10 mouse cellular contexts compared by ENCODE assay signal in the genomic region with DNA sequence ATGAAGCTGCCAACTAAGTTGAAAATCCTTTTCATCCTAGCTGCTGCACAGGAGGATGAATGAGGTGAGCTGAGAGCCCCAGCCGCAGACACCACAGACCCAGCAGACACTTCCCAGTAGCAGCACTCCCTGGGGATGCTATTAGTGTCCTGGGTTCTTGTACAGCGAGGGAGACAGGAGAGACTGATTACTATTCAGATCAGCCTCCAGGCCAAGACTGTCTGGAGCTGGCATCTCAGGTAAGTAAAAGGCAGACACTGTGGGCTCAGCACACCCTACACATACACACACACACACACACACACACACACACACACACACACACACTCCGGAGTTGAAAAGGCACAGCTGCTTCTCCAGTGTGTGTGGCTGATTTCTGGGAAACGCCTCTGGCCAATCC.
A peak's percentile ranks its signal among the peaks of the same experiment; 100 is the strongest.
DNase-seq lines count a peak whose midpoint lies in the region; ATAC-seq and TF ChIP-seq lines count a peak whose summit lies in the region.
"Had no signal": no experiment of that assay in that cellular context is flagged by ENCODE, and none has a peak within 500 bp of the region (broad histone marks: within the 10 kb centered on the region; RNA-seq: fewer than 3 reads in every experiment).

No protein-coding gene starts in this region.

- DNase-seq in kidney, postnatal 25 days = no peak
- peak; percentile 70 for DNase-seq in brain, embryonic 14.5 days (ENCODE audit: low read depth)
- no peak for DNase-seq in embryonic facial prominence, embryonic 10.5 days (ENCODE audit: low spot score)
- DNase-seq in limb, embryonic 11.5 days (ENCODE audit: low spot score) = no peak
- no peak for DNase-seq in adrenal gland, adult 18-20 months (ENCODE audit: low spot score in 2 of 2)
- no peak for DNase-seq in urinary bladder, adult 18-20 months (ENCODE audit: low spot score in 2 of 2)
- DNase-seq: cerebellum, adult 11 months had no signal

- no peaks in the 10 kb centered on the region for H3K36me3 ChIP-seq in kidney, embryonic 15.5 days
- no peaks in the 10 kb centered on the region for H3K36me3 ChIP-seq in embryonic facial prominence, embryonic 10.5 days (replicated peaks)
- no peaks in the 10 kb centered on the region for H3K36me3 ChIP-seq in limb, embryonic 11.5 days (ENCODE audit: control insufficient read depth, insufficient read depth, low read length)

- no peak overlapping the region for H3K9ac ChIP-seq in kidney, embryonic 15.5 days
- H3K9ac ChIP-seq in limb, embryonic 11.5 days (ENCODE audit: low read length) = no peak overlapping the region

- no peak for TF ChIP-seq CTCF in brain, embryonic 14.5 days (IDR thresholded peaks at IDR 0.05; ENCODE audit: borderline replicate concordance, extremely low read depth, insufficient read depth, insufficient read length)

- ATAC-seq in kidney, embryonic 15.5 days (replicated peaks; ENCODE audit: low FRiP score) = 0 out of 2 replicates have a peak, but pooled peaks have one; percentile 11
- peak; percentile 14; the same call in 1 of the 2 replicates for ATAC-seq in limb, embryonic 11.5 days (ENCODE audit: insufficient number of reproducible peaks, low FRiP score, low TSS enrichment, low read depth)
- no peak for ATAC-seq in megakaryocyte progenitor cell, adult 5-6 weeks (replicated peaks; ENCODE audit: poor library complexity)

- 0 out of 2 replicates have a peak, but pooled peaks cover 3% of the 10 kb centered on the region for H3K27me3 ChIP-seq in kidney, embryonic 15.5 days
- H3K27me3 ChIP-seq in embryonic facial prominence, embryonic 10.5 days (replicated peaks; ENCODE audit: low read depth, poor library complexity, severe bottlenecking) = peaks cover 9% of the 10 kb centered on the region
- no peaks in the 10 kb centered on the region for H3K27me3 ChIP-seq in limb, embryonic 11.5 days (ENCODE audit: control insufficient read depth, insufficient read depth, low read length)
- H3K27me3 ChIP-seq: CH12.LX had no signal

- 34% methylated on average over 4 of the region's 4 CpGs for WGBS in kidney, embryonic 15.5 days
- 49% methylated on average over 4 of the region's 4 CpGs for WGBS in embryonic facial prominence, embryonic 10.5 days
- 50% methylated on average over 4 of the region's 4 CpGs for WGBS in limb, embryonic 11.5 days

- no peak overlapping the region for H3K4me3 ChIP-seq in kidney, embryonic 15.5 days (replicated peaks)
- no peak overlapping the region for H3K4me3 ChIP-seq in embryonic facial prominence, embryonic 10.5 days
- no peak overlapping the region for H3K4me3 ChIP-seq in limb, embryonic 11.5 days (ENCODE audit: low read depth, low read length)

- no peaks in the 10 kb centered on the region for H3K9me3 ChIP-seq in kidney, embryonic 15.5 days (replicated peaks)
- no peaks in the 10 kb centered on the region for H3K9me3 ChIP-seq in embryonic facial prominence, embryonic 10.5 days
- H3K9me3 ChIP-seq in limb, embryonic 11.5 days (ENCODE audit: control insufficient read depth, low read length) = no peaks in the 10 kb centered on the region

- peaks cover 39% of the 10 kb centered on the region for H3K4me1 ChIP-seq in kidney, embryonic 15.5 days
- H3K4me1 ChIP-seq in embryonic facial prominence, embryonic 10.5 days = peaks cover 52% of the 10 kb centered on the region
- H3K4me1 ChIP-seq in limb, embryonic 11.5 days (ENCODE audit: control insufficient read depth, insufficient read depth, low read length) = peaks cover 28% of the 10 kb centered on the region

- no peak for TF ChIP-seq POLR2A in brain, embryonic 14.5 days (IDR thresholded peaks at IDR 0.05; ENCODE audit: borderline replicate concordance, extremely low read depth, insufficient read depth, insufficient read length, poor library complexity, severe bottlenecking)

- H3K4me2 ChIP-seq in kidney, embryonic 15.5 days = no peak overlapping the region
- peak overlapping the region; percentile 8; the same call in 1 of the 2 replicates for H3K4me2 ChIP-seq in limb, embryonic 11.5 days (ENCODE audit: low read depth, severe bottlenecking)

- peak overlapping the region; percentile 91 for H3K27ac ChIP-seq in kidney, embryonic 15.5 days
- H3K27ac ChIP-seq in embryonic facial prominence, embryonic 10.5 days (replicated peaks) = peak overlapping the region; percentile 85
- H3K27ac ChIP-seq in limb, embryonic 11.5 days (replicated peaks; ENCODE audit: low read depth, low read length) = peak overlapping the region; percentile 17; the same call in 1 of the 2 replicates

Comparison
In these comparisons a context has a peak if more than half of its experiments do, and no peak if none do; other contexts are left out.
1. H3K27ac ChIP-seq: peak in every context shown above with its lines; median percentile 91 in kidney, embryonic 15.5 days; 85 in embryonic facial prominence, embryonic 10.5 days; 17 in limb, embryonic 11.5 days.